Mouse (Mus musculus) macrophage (primary cell): ENCODE data around the gene Msi2. TPM values are rescaled to one million over a fixed set of nuclear protein-coding genes. Genes with fewer than 3 reads are reported as not detected.

Experiments
- H3K27ac ChIP-seq: fragments of 350-480 bp; formaldehyde crosslinking; 2 replicates; pipeline ENCODE4 v1.9.0; 2021
- H3K36me3 ChIP-seq: fragments of 350-480 bp; formaldehyde crosslinking; 2 replicates; pipeline ENCODE4 v1.9.0; 2021; ENCODE audit errors: inconsistent target
- H3K4me3 ChIP-seq: fragments of 350-480 bp; formaldehyde crosslinking; 2 replicates; pipeline ENCODE4 v1.9.0; 2021; ENCODE audit errors: inconsistent target
- H3K79me2 ChIP-seq: fragments of 350-480 bp; formaldehyde crosslinking; 2 replicates; pipeline ENCODE4 v1.9.0; 2021; ENCODE audit errors: inconsistent target
- WGBS: methylation state at CpG from one replicate; pipeline ENCODE4 v1.1.7; 2026; ENCODE audit warnings: inconsistent platforms; ENCODE audit not compliant: missing documents; 5-methylcytosine and 5-hydroxymethylcytosine counted together
- polyA plus RNA-seq: library from polyadenylated mRNA; stranded (reverse); fragments of 250-400 nt; gene quantifications from 3 replicates; pipeline ENCODE4 v1.2.4, GENCODE M21; 2018; ENCODE audit warnings: inconsistent platforms

The Msi2 gene
- polyA plus RNA-seq, 1 experiment from 2014 or later, result 5.2 TPM

- Histone ChIP-seq H3K79me2 (no peaks in the 10 kb centered on the region), H3K4me3 (no peak overlapping the region), H3K27ac (no peak overlapping the region), H3K36me3 (no peaks in the 10 kb centered on the region)
- WGBS, result 90% methylated on average over 9 of the region's 9 CpGs
These were observed 335.9 kb downstream of the Msi2 start for GRCm38 (mm10) chr11:88382449-88382848.

GRCm38 (mm10) chr11:88381145-88381909 lies 337.0 kb downstream of the Msi2 start:
- no peak overlapping the region for H3K27ac ChIP-seq
- H3K79me2 ChIP-seq, result no peaks in the 10 kb centered on the region
- no peak overlapping the region for H3K4me3 ChIP-seq
- 95% methylated on average over 10 of the region's 14 CpGs for WGBS
- no peaks in the 10 kb centered on the region for H3K36me3 ChIP-seq

- Histone ChIP-seq H3K79me2 (no peaks in the 10 kb centered on the region), H3K36me3 (no peaks in the 10 kb centered on the region), H3K27ac (no peak overlapping the region), H3K4me3 (no peak overlapping the region)
- WGBS, result 93% methylated on average over 2 of the region's 2 CpGs
These were observed 338.7 kb downstream of the Msi2 start for GRCm38 (mm10) chr11:88379635-88380034.

- 92% methylated on average over 9 of the region's 9 CpGs for WGBS
These were observed 339.5 kb downstream of the Msi2 start for GRCm38 (mm10) chr11:88378686-88379339.

GRCm38 (mm10) chr11:88372589-88372988 lies 345.7 kb downstream of the Msi2 start:
- no peak overlapping the region for H3K27ac ChIP-seq
- no peaks in the 10 kb centered on the region for H3K79me2 ChIP-seq
- WGBS, result 85% methylated on average over 4 of the region's 4 CpGs
- no peak overlapping the region for H3K4me3 ChIP-seq
- no peaks in the 10 kb centered on the region for H3K36me3 ChIP-seq

More at GRCm38 (mm10) chr11:88378686-88379339, 339.5 kb downstream of the Msi2 start:
- no peaks in the 10 kb centered on the region for H3K79me2 ChIP-seq
- no peaks in the 10 kb centered on the region for H3K36me3 ChIP-seq
- H3K27ac ChIP-seq, result no peak overlapping the region
- no peak overlapping the region for H3K4me3 ChIP-seq

- WGBS, result 92% methylated on average over 3 of the region's 3 CpGs
- Histone ChIP-seq H3K27ac (no peak overlapping the region), H3K4me3 (no peak overlapping the region), H3K79me2 (no peaks in the 10 kb centered on the region), H3K36me3 (no peaks in the 10 kb centered on the region)
These were observed 348.4 kb downstream of the Msi2 start for GRCm38 (mm10) chr11:88369898-88370297.

- Histone ChIP-seq H3K36me3 (no peaks in the 10 kb centered on the region), H3K4me3 (no peak overlapping the region), H3K79me2 (no peaks in the 10 kb centered on the region), H3K27ac (no peak overlapping the region)
- WGBS, result 94% methylated on average over 4 of the region's 4 CpGs
These were observed 350.8 kb downstream of the Msi2 start for GRCm38 (mm10) chr11:88367501-88367900.

- WGBS, result 100% methylated on average over 2 of the region's 2 CpGs
- Histone ChIP-seq H3K79me2 (no peaks in the 10 kb centered on the region), H3K36me3 (no peaks in the 10 kb centered on the region), H3K27ac (no peak overlapping the region), H3K4me3 (no peak overlapping the region)
These were observed 352.3 kb downstream of the Msi2 start for GRCm38 (mm10) chr11:88365914-88366540.

GRCm38 (mm10) chr11:88364231-88364630 lies 354.1 kb downstream of the Msi2 start:
- Histone ChIP-seq H3K27ac (no peak overlapping the region), H3K36me3 (no peaks in the 10 kb centered on the region), H3K4me3 (no peak overlapping the region), H3K79me2 (no peaks in the 10 kb centered on the region)
- 93% methylated on average over 3 of the region's 3 CpGs for WGBS

- Histone ChIP-seq H3K27ac (no peak overlapping the region), H3K79me2 (no peaks in the 10 kb centered on the region), H3K4me3 (no peak overlapping the region), H3K36me3 (no peaks in the 10 kb centered on the region)
- WGBS, result 90% methylated on average over 14 of the region's 14 CpGs
These were observed 354.8 kb downstream of the Msi2 start for GRCm38 (mm10) chr11:88363481-88363880.

- H3K27ac ChIP-seq, result no peak overlapping the region
- no peaks in the 10 kb centered on the region for H3K36me3 ChIP-seq
These were observed 358.6 kb downstream of the Msi2 start for GRCm38 (mm10) chr11:88359736-88360135.

GRCm38 (mm10) chr11:88357325-88357724 lies 361.0 kb downstream of the Msi2 start:
- H3K4me3 ChIP-seq, result no peak overlapping the region
- H3K27ac ChIP-seq, result no peak overlapping the region
- WGBS, result 89% methylated on average over 9 of the region's 9 CpGs
- H3K79me2 ChIP-seq, result no peaks in the 10 kb centered on the region
- H3K36me3 ChIP-seq, result no peaks in the 10 kb centered on the region

More at GRCm38 (mm10) chr11:88359736-88360135, 358.6 kb downstream of the Msi2 start:
- H3K4me3 ChIP-seq, result no peak overlapping the region
- H3K79me2 ChIP-seq, result no peaks in the 10 kb centered on the region
- WGBS, result 81% methylated on average over 7 of the region's 7 CpGs

- Histone ChIP-seq H3K79me2 (no peaks in the 10 kb centered on the region), H3K4me3 (no peak overlapping the region), H3K36me3 (no peaks in the 10 kb centered on the region), H3K27ac (no peak overlapping the region)
- 81% methylated on average over 8 of the region's 8 CpGs for WGBS
These were observed 361.6 kb downstream of the Msi2 start for GRCm38 (mm10) chr11:88356598-88357290.

GRCm38 (mm10) chr11:88356016-88356415 lies 362.3 kb downstream of the Msi2 start:
- Histone ChIP-seq H3K79me2 (no peaks in the 10 kb centered on the region), H3K36me3 (no peaks in the 10 kb centered on the region), H3K4me3 (no peak overlapping the region), H3K27ac (no peak overlapping the region)
- 91% methylated on average over 12 of the region's 12 CpGs for WGBS
